Mouse (Mus musculus): ENCODE measurements around the gene Cradd.

- TF ChIP-seq CTCF (IDR thresholded peaks at IDR 0.05) (no peak), EP300 (IDR thresholded peaks at IDR 0.05) (no peak)
These were observed 14.3 kb downstream of the Cradd start for GRCm38 (mm10) chr10:95309412-95310322.
